Mouse (Mus musculus): Measurements from ENCODE around the gene Rspo3.

DNA sequence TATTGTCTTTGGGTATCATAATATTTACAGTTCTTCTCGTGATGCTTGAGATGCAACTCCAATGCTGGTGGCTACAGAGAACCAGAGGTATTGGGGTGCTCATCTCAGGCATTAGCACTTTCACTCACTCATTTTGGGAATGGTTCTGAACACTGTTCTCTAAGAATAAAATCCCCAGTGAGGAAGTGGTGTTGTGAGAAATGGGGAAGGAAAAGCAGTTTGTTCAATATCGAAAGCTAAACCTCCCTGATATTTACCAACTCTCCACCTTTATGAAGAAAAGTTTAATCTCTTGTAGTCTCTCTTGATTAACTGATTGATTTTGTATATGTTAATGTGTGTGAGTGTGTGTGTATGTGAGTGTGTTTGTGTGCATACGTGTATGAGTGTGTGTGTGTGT is 90.6 kb downstream of the Rspo3 start:
- no peak for TF ChIP-seq CTCF (IDR thresholded peaks at IDR 0.05; ENCODE audit: extremely low read depth, insufficient read length, insufficient replicate concordance, low read depth, low read length)
- no peak for TF ChIP-seq POLR2A (IDR thresholded peaks at IDR 0.05; ENCODE audit: low read depth, low read length)

Measured in small intestine, adult 2 months (tissue).